ENCODE assay signal across 9 mouse cellular contexts in genomic region chr15:30171493-30172195, GRCm38 (mm10). TPM values are rescaled to one million over a fixed set of nuclear protein-coding genes. Genes with fewer than 3 reads are reported as not detected.
DNase-seq lines count a peak whose midpoint lies in the region; ATAC-seq and TF ChIP-seq lines count a peak whose summit lies in the region.
"Had no signal": no experiment of that assay in that cellular context is flagged by ENCODE, and none has a peak within 500 bp of the region (broad histone marks: within the 10 kb centered on the region; RNA-seq: fewer than 3 reads in every experiment).

No protein-coding gene starts in this region.

- ATAC-seq in forebrain, postnatal 0 days = no peak
- ATAC-seq in megakaryocyte, adult 5-6 weeks (ENCODE audit: poor library complexity, severe bottlenecking) = no peak
- no peak for ATAC-seq in megakaryocyte-erythroid progenitor cell, adult 5-6 weeks (replicated peaks; ENCODE audit: low FRiP score, low TSS enrichment, poor library complexity, severe bottlenecking)

- H3K36me3 ChIP-seq in ES-Bruce4 (ENCODE audit: control insufficient read depth, insufficient read depth, low read length, poor library complexity, severe bottlenecking) = no peaks in the 10 kb centered on the region
- no peaks in the 10 kb centered on the region for H3K36me3 ChIP-seq in forebrain, postnatal 0 days (ENCODE audit: insufficient read depth)
- no peaks in the 10 kb centered on the region for H3K36me3 ChIP-seq in midbrain, embryonic 10.5 days

- no peak for TF ChIP-seq CTCF in ES-Bruce4 (IDR thresholded peaks at IDR 0.05; ENCODE audit: low read depth, low read length)
- no peak for TF ChIP-seq CTCF in forebrain, postnatal 0 days (IDR thresholded peaks at IDR 0.05; ENCODE audit: low read depth)

- no peak overlapping the region for H3K27ac ChIP-seq in ES-Bruce4 (ENCODE audit: insufficient read depth, low read length)
- H3K27ac ChIP-seq in forebrain, postnatal 0 days (ENCODE audit: low read depth, low read length) = peak overlapping the region; percentile 99
- H3K27ac ChIP-seq in midbrain, embryonic 10.5 days (replicated peaks) = peak overlapping the region; percentile 91

- no peaks in the 10 kb centered on the region for H3K9me3 ChIP-seq in ES-Bruce4 (replicated peaks; ENCODE audit: control insufficient read depth, insufficient read depth, low read length, poor library complexity, severe bottlenecking)
- no peaks in the 10 kb centered on the region for H3K9me3 ChIP-seq in forebrain, postnatal 0 days (ENCODE audit: low read length)
- H3K9me3 ChIP-seq in midbrain, embryonic 10.5 days (replicated peaks) = no peaks in the 10 kb centered on the region

- DNase-seq in heart, adult 11 months = peak; percentile 64
- no peak for DNase-seq in heart, adult 18-20 months
- DNase-seq in forebrain, postnatal 0 days = no peak
- DNase-seq in midbrain, embryonic 10.5 days (ENCODE audit: low spot score) = no peak
- no peak for DNase-seq in c-Kit-positive CD71-positive TER-119-positive erythroid progenitor cells, embryonic 14.5 days (ENCODE audit: low spot score)
- DNase-seq: B cell, adult 2 months had no signal

- no peaks in the 10 kb centered on the region for H3K4me1 ChIP-seq in ES-Bruce4 (ENCODE audit: control insufficient read depth, insufficient read depth, low read length)
- H3K4me1 ChIP-seq in forebrain, postnatal 0 days (ENCODE audit: insufficient read depth) = peaks cover 3% of the 10 kb centered on the region; the same call in 1 of the 2 replicates
- H3K4me1 ChIP-seq in midbrain, embryonic 10.5 days = peaks cover 22% of the 10 kb centered on the region

- TF ChIP-seq EP300 in ES-Bruce4 (IDR thresholded peaks at IDR 0.05; ENCODE audit: insufficient read depth, low read depth, low read length) = no peak

- H3K9ac ChIP-seq in ES-Bruce4 (ENCODE audit: low read depth, poor library complexity, severe bottlenecking) = peak overlapping the region; percentile 71
- H3K9ac ChIP-seq in forebrain, postnatal 0 days = peak overlapping the region; percentile 94

- H3K4me3 ChIP-seq in ES-Bruce4 (ENCODE audit: low read depth, low read length) = peak overlapping the region; percentile 82
- H3K4me3 ChIP-seq in forebrain, postnatal 0 days (ENCODE audit: low read depth, low read length) = peak overlapping the region; percentile 85
- H3K4me3 ChIP-seq in midbrain, embryonic 10.5 days = peak overlapping the region; percentile 84

- 16% methylated on average over 11 of the region's 11 CpGs for WGBS in forebrain, postnatal 0 days
- 19% methylated on average over 11 of the region's 11 CpGs for WGBS in midbrain, embryonic 10.5 days

- H3K27me3 ChIP-seq in ES-Bruce4 (ENCODE audit: control insufficient read depth, insufficient read depth, low read length, poor library complexity, severe bottlenecking) = peaks cover 15% of the 10 kb centered on the region
- H3K27me3 ChIP-seq in forebrain, postnatal 0 days (ENCODE audit: insufficient read depth, low read length) = no peaks in the 10 kb centered on the region
- H3K27me3 ChIP-seq in midbrain, embryonic 10.5 days (ENCODE audit: low read depth, poor library complexity, severe bottlenecking) = peaks cover 33% of the 10 kb centered on the region

- no peak for TF ChIP-seq POLR2A in ES-Bruce4 (IDR thresholded peaks at IDR 0.05; ENCODE audit: insufficient read depth, low read length)

- H3K4me2 ChIP-seq in forebrain, postnatal 0 days (ENCODE audit: low read depth) = peak overlapping the region; percentile 60

RNA-seq across cellular contexts. Expression of gene Ctnnd2, which starts 0.7 kb away (rescaled TPM):
- total RNA-seq in heart, adult 18-20 months (2021) = under 1 TPM; 0.22 to 0.23 TPM
- polyA plus RNA-seq in ES-Bruce4 (2011; ENCODE audit: insufficient read depth, insufficient read length, low read depth, missing spikeins) = 2.3 and 2.4 TPM in 2 replicates
- 130 and 134 TPM in 2 replicates for total RNA-seq in forebrain, postnatal 0 days (2014; rRNA removed)
- 62.1 and 73.6 TPM in 2 replicates for polyA plus RNA-seq in forebrain, postnatal 0 days (2015; fragmentation: Nextera tagmentation; extraction: Ambion mirVana)
- polyA plus RNA-seq in midbrain, embryonic 10.5 days (2016; fragmentation: Nextera tagmentation; extraction: Ambion mirVana) = 22.7 and 23.9 TPM in 2 replicates
- total RNA-seq in megakaryocyte, adult 5-6 weeks (2015) = 0.51 and 1.1 TPM in 2 replicates
- total RNA-seq in megakaryocyte, adult 5-6 weeks (2017) = 0.26 and 4.1 TPM in 2 replicates
- total RNA-seq in megakaryocyte-erythroid progenitor cell, adult 5-6 weeks (2014; fragmentation: Nextera tagmentation) = 0.99 TPM in 1 of 2 replicates, not detected in the other
- total RNA-seq in megakaryocyte-erythroid progenitor cell, adult 5-6 weeks (2017) = 4.1 TPM in 1 of 2 replicates, not detected in the other

Comparison
In these comparisons a context has a peak if more than half of its experiments do, and no peak if none do; other contexts are left out.
1. RNA of gene Ctnnd2, which starts 0.7 kb away (total RNA-seq): 130 to 134 TPM in forebrain, postnatal 0 days; 0.99 to 4.1 TPM in megakaryocyte-erythroid progenitor cell, adult 5-6 weeks, 0.26 to 4.1 TPM in megakaryocyte, adult 5-6 weeks and 0.22 to 0.23 TPM in heart, adult 18-20 months; every median in the first group is over 10 times any median in the second.
2. Peak in every context shown above with its lines, with median percentiles within 50 percentile points of each other: H3K4me3 ChIP-seq.